Mouse (Mus musculus) inflammation-experienced regulatory T-cells (primary cell): Measurements from ENCODE around the gene Gpr161. TPM values are rescaled to one million over a fixed set of nuclear protein-coding genes. Genes with fewer than 3 reads are reported as not detected.

ENCODE experiments used
- polyA plus RNA-seq, 2 experiments: library from polyadenylated mRNA; unstranded; fragments of 100-300 nt; shearing (Covaris generic); gene quantifications; one replicate each; pipeline ENCODE4 v1.2.1; 2017

The Gpr161 gene
- under 1 TPM; 0.10 to 0.34 TPM for polyA plus RNA-seq

DNA sequence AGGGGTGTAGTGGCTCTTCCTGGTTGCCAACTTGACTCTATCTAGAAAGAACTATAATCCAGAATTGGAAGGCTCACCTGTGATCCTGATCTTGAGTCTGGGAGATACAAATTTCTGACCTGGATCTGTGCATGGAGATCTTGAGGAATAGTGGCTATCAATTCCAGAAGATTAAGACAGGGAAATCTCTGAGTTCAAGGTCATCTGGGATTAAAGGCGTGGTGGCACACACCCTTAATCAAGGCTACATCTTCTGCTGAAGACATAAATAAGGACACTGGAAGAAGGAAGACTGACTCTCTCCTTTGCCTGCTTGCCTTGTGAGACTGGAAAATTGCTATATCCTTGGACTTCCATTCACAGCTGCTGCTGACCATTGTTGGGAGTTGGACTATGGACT is at the start of gene Gpr161:
Gpr161 (plus strand) TSS at position 301 of the 400 bp plus-strand sequence.

Other genes with a start within 250 kb of the Gpr161 start
- gene Tbx19, start 135.0 kb upstream of the Gpr161 start, polyA plus RNA-seq: under 1 TPM in 1 of 2 experiments, not detected in 1; 0.23 TPM
- 10 to 100 TPM; 39.0 to 64.5 TPM for gene Sft2d2, start 101.4 kb upstream of the Gpr161 start, polyA plus RNA-seq
- 100 to 1,000 TPM in 1 of 2 experiments, 10 to 100 TPM in 1; 79.4 to 101 TPM for gene Tiprl, start 58.8 kb upstream of the Gpr161 start, polyA plus RNA-seq
- 10 to 100 TPM in 1 of 2 experiments, 1 to 10 TPM in 1; 8.5 to 12.8 TPM for gene Dcaf6, start 164.7 kb downstream of the Gpr161 start, polyA plus RNA-seq
- 100 to 1,000 TPM; 112 to 118 TPM for gene Mpc2, start 164.8 kb downstream of the Gpr161 start, polyA plus RNA-seq
- gene Adcy10, start 189.4 kb downstream of the Gpr161 start, polyA plus RNA-seq: 1 to 10 TPM in 1 of 2 experiments, under 1 TPM in 1; 0.16 to 1.5 TPM